Mouse (Mus musculus): ENCODE results near the gene Prpf18. TPM values are rescaled to one million over a fixed set of nuclear protein-coding genes. Genes with fewer than 3 reads are reported as not detected.
"Not testable (repeated sequence)": the region's sequence is repeated elsewhere in the genome, so short reads cannot be mapped to it uniquely, and the experiment has no call there.

Prpf18 gene
- total RNA-seq, 2 experiments from 2014 or later: 50.3 to 52.5 TPM

DNA sequence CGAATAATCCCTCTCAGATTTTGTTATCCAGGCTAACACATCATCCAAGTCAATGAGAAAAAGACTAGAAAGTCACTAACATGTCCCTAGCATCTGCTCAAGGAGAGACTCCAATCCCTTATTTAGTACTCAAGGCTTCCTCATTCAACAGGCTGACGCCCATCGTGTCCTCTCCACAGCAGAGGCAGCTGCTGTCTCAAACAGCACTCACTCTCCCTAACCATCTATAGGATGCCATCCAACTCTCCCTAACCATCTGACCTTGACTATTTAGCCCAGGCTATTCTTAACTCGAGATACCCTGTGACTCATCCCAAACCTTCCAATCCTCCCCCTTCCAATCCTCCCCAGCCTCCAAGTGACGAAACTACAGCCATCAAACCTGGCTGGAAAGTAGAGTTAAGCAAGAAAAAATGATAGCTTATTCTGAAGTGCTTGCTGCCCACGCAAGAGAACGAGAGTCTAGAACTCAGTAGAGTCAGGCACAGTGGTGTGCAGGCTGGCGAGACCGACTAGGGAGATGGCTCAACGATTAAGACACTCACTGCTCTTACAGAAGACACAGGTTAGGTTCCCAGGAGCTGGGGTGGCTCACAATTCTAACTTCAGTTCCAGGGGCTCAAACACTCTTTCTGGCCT is 21.6 kb downstream of the Prpf18 start:
- DNase-seq (ENCODE audit: extremely low spot score in 1 of 2, low spot score in 2 of 2): no peak
- TF ChIP-seq CTCF (IDR thresholded peaks at IDR 0.05): no peak
- intact Hi-C loops (cut with DNase I): loop anchor here (2.0 kb wide), 1 partner anchor 130 kb away; no protein-coding TSS in a partner anchor
- Histone ChIP-seq H3K4me3 (no peak overlapping the region), H3K27ac (no peak overlapping the region)

DNA sequence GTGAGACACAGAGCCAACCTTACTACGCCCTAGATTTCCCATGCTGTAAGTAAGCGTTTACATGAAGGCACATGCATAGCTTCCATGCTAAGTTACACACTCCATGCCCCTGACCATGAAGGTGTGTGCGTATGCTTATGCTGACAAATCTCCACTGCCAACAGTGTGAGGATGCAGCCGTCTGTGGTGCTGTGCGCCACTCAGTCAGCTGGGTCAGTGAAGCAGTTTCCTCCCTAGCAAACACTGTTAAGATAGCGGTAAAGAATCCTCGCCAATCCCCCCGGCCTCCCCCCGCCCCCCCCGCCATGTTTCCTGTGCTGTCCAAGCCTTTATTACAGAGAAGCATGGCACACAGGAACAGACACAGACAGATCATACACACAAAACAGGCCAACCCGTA is 22.4 kb downstream of the Prpf18 start:
- no peak for DNase-seq (ENCODE audit: extremely low spot score in 1 of 2, low spot score in 2 of 2)
- intact Hi-C loops (cut with DNase I): no loop called here
- TF ChIP-seq CTCF (IDR thresholded peaks at IDR 0.05): no peak
- H3K27ac ChIP-seq: no peak overlapping the region
- H3K4me3 ChIP-seq: no peak overlapping the region

DNA sequence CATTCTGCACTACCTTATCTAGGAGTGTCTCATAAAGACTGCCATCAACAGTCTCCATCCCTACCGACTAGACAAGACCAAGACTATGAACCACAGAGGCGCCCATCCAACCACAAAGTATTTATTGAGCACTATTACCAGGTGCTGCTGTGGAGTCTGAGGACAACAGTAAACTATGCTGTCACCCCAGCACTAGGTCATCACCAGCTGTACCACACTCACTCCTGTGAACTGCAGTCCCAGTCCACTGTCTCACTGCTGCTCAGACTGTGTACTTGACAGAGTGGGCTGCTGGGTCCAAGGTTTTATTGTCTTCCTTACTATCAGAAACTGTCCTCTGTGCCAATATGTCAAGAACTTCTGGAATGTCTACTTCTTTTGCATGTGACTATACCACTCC is 23.0 kb downstream of the Prpf18 start:
- Histone ChIP-seq H3K27ac (no peak overlapping the region), H3K4me3 (no peak overlapping the region)
- DNase-seq (ENCODE audit: extremely low spot score in 1 of 2, low spot score in 2 of 2): no peak
- intact Hi-C loops (cut with DNase I): no loop called here
- no peak for TF ChIP-seq CTCF (IDR thresholded peaks at IDR 0.05)

DNA sequence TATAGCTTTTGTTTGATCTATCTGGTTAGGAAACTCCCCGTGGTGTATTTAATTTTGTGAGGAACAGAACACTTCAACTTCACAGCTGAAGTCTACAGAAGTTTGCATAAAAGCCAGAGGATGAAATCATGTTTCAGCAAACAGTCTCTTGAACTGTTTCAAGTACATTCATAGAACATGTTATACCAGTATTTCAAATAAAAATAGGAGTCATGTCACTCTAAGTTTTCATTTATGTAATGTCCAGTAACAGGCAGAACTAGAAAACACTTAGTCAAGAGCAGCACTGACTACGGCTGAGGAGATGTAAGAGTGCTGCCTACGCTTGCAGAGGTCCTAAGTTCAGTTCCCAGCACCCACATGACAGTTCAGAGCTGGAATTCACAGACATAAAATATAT is 25.0 kb downstream of the Prpf18 start:
- intact Hi-C loops (cut with DNase I): no loop called here
- no peak overlapping the region for H3K4me3 ChIP-seq
- no peak overlapping the region for H3K27ac ChIP-seq
- no peak for TF ChIP-seq CTCF (IDR thresholded peaks at IDR 0.05)
- DNase-seq (ENCODE audit: extremely low spot score in 1 of 2, low spot score in 2 of 2): no peak

DNA sequence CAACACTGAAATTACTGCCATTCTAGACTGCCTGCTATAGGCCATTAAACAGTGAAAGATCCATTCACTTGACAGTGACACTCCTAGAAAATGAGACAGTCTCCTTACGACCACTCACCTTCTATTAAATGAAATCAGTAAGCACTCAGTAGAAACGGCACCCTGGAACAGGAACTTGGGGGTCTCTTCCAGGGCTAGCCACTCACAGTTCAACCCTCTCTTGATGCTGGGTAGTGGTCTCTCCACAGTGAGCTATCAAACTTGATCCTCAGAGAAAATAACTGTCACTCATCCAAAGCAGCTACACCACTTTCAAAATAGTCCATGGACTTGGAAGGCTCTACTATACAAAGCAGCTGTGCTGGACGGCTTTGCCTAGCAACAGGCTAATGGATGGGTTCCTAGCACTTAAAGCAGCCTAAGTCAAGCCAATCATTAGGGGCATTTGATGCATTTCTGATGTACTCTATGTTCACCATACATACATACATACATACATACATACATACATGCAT is 30.4 kb downstream of the Prpf18 start:
- intact Hi-C loops (cut with DNase I): no loop called here
- no peak overlapping the region for H3K4me3 ChIP-seq
- no peak overlapping the region for H3K27ac ChIP-seq
- no peak for TF ChIP-seq CTCF (IDR thresholded peaks at IDR 0.05)
- no peak for DNase-seq (ENCODE audit: extremely low spot score in 1 of 2, low spot score in 2 of 2)

DNA sequence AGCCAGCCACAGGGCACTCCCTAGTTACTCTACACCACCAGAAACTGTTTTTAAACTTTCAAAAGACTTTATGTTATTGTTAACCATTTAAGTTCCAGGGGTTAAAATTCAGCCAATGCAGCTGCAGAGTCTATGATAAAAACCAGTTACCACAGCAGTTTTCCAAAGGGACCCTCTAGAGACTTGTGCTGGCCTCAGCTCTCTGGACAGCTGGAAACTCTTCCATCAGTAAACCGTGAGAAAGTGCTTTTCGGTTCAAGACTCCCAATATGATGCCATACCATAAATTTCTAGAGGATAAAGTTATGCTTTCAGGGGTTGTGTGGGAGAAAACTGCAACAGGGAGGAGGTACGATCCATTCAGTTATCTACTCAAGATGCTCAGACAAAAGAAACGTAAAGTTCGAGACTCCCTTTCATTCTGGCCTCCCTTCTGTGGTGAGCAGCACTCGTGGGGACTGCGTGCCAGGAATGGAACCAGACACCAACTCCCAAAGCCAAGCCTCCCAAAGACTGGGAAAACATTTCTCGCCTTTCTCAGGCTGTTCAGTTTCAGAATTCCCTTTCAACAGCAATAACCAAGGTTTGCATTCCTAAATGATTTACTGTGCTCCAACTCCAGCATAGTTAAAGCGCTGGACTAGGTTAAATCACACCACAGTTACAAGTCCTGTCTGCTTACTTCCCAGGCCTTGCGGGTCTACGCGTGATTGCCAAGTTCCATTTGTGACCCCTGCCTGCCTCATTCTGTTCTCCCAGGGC is 31.1 kb downstream of the Prpf18 start:
- intact Hi-C loops (cut with DNase I): no loop called here
- Histone ChIP-seq H3K27ac (no peak overlapping the region), H3K4me3 (no peak overlapping the region)
- TF ChIP-seq CTCF (IDR thresholded peaks at IDR 0.05): no peak
- DNase-seq (ENCODE audit: extremely low spot score in 1 of 2, low spot score in 2 of 2): no peak

- TF ChIP-seq CTCF (IDR thresholded peaks at IDR 0.05): no peak
- H3K27ac ChIP-seq: no peak overlapping the region
- no peak for DNase-seq (ENCODE audit: extremely low spot score in 1 of 2, low spot score in 2 of 2)
- no peak overlapping the region for H3K4me3 ChIP-seq
- intact Hi-C loops (cut with DNase I): no loop called here
Observed at GRCm38 (mm10) chr2:4619893-4620593, 31.9 kb downstream of the Prpf18 start.

GRCm38 (mm10) chr2:4619126-4619525 is 32.8 kb downstream of the Prpf18 start:
- H3K27ac ChIP-seq; H3K4me3 ChIP-seq; intact Hi-C loops (cut with DNase I); DNase-seq (ENCODE audit: extremely low spot score in 1 of 2, low spot score in 2 of 2): not testable (repeated sequence)

GRCm38 (mm10) chr2:4616995-4617394 is 34.9 kb downstream of the Prpf18 start:
- intact Hi-C loops (cut with DNase I): no loop called here
- Histone ChIP-seq H3K4me3 (no peak overlapping the region), H3K27ac (no peak overlapping the region)
- TF ChIP-seq CTCF (IDR thresholded peaks at IDR 0.05): no peak
- DNase-seq (ENCODE audit: extremely low spot score in 1 of 2, low spot score in 2 of 2): no peak

DNA sequence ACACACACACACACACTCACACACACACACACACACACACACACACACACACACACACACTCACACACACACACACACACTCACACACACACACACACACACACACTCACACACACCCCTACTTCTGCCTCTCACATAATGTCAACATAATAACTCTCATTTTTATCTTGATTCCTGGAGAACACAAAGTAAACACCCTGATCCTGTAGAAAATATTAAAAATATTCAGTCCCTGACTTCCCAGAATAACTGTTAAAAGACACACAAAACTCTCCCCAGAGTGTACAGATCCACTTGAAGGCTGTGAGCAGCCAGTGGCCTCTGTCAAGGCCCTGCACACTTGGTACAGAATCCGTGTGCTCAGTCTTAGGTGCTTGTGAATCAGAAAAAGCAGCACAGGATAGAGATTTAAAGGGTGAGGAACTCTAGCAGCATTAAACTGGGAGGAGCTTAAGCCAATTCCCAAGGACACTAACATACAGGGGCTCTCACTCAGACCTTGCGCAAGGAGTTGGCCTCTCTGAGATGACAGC is 36.8 kb downstream of the Prpf18 start:
- DNase-seq (ENCODE audit: extremely low spot score in 1 of 2, low spot score in 2 of 2): no peak
- Histone ChIP-seq H3K27ac (no peak overlapping the region), H3K4me3 (no peak overlapping the region)
- TF ChIP-seq CTCF (IDR thresholded peaks at IDR 0.05): no peak
- intact Hi-C loops (cut with DNase I): no loop called here

GRCm38 (mm10) chr2:4614276-4614929 is 37.5 kb downstream of the Prpf18 start:
- H3K27ac ChIP-seq; DNase-seq (ENCODE audit: extremely low spot score in 1 of 2, low spot score in 2 of 2); intact Hi-C loops (cut with DNase I); H3K4me3 ChIP-seq: not testable (repeated sequence)

All from left cerebral cortex, adult 2 months (tissue).